Mouse (Mus musculus) retina, postnatal 1 day (tissue): ENCODE results near the gene Sntb2.
"Not testable (repeated sequence)": the region's sequence is repeated elsewhere in the genome, so short reads cannot be mapped to it uniquely, and the experiment has no call there.

Experiments used
- DNase-seq: peaks from one replicate; pipeline ENCODE4 v3.0.0-alpha.2; 2012

Sntb2 gene

GRCm38 (mm10) chr8:106973526-106973925 is 38.0 kb downstream of the Sntb2 start:
- DNase-seq = not testable (repeated sequence)

DNA sequence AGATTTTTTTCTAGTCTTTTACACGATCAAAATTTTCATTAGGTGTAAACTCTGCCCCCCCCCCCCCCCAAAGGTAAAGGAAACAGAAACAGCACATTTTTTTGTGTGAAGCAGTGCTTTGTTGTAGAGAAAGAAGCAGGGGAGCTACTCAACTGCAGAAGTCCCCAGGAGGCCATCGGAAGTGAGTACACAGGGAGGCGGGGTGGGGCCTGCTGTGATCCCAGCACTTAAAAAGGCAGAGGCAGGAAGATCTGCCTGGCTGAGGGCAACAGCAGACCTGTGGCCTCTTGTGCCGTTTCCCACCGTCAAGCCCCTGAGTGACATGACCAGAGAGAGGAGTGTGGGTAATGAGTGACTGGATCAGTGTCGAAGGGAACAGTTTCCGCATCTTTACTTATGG is 39.2 kb downstream of the Sntb2 start:
- no peak for DNase-seq

GRCm38 (mm10) chr8:106975764-106976163 is 40.2 kb downstream of the Sntb2 start:
- no peak for DNase-seq

DNA sequence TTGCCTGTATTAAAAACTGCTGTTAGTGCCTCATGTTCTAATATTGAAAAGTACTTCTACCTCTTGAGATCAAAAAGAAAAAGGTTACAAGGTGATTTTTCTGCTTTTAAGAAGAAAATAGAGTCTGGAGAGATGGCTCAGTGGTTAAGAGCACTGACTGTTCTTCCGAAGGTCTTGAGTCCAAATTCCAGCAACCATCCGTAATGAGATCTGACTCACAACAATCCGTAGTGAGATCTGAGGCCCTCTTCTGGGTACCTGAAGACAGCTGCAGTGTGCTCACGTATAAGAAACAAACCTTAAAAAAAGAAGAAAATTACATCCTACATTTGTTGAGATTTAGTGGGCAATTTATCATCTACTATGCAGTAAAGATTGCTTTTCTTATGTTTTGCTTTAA is 40.9 kb downstream of the Sntb2 start:
- DNase-seq = no peak

GRCm38 (mm10) chr8:106978755-106979251 is 43.3 kb downstream of the Sntb2 start:
- peak; percentile 20 for DNase-seq

DNA sequence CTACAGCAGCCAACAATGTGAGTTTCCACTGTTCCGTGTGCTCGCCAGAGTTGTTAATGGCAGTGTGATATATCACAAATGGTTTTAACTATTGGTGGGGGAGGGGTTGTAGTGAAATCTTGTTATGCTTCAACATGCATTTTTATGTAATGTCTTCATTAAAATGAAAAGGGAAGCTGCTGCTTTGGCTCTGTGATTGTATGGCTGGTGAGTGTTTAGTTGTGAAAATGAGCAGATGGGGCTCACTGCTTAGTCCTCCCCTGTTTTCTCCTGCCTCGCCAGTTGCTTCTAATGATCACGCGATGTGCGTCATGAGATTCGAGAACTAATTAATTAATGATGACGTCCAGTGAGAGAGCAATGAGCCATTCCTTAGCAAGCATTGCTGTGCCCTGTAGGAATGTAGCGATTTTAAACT is 49.9 kb downstream of the Sntb2 start:
- peak; percentile 60 for DNase-seq

DNA sequence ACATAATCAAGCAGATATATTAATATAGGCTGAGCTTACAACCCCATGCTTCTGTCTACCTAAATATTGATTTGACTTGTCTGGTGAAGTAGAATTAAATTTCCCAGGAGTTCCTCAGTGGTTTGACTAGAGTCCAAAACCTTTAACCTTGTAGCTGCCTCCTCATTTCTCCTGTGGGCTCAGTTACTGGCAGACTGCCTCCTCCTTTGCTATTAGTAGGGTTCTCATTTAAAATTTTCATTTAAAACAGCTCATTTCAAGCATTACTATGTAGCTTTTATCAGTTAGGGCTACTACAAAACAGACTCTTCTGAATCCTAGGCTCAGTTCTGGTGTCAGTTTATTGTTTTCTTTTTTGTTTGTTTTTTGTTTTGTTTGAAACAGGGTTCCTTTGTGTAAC is 50.4 kb downstream of the Sntb2 start:
- DNase-seq = no peak

GRCm38 (mm10) chr8:106987557-106987956 is 52.0 kb downstream of the Sntb2 start:
- no peak for DNase-seq

- DNase-seq = no peak
Observed at GRCm38 (mm10) chr8:106991393-106991792, 55.8 kb downstream of the Sntb2 start.

DNA sequence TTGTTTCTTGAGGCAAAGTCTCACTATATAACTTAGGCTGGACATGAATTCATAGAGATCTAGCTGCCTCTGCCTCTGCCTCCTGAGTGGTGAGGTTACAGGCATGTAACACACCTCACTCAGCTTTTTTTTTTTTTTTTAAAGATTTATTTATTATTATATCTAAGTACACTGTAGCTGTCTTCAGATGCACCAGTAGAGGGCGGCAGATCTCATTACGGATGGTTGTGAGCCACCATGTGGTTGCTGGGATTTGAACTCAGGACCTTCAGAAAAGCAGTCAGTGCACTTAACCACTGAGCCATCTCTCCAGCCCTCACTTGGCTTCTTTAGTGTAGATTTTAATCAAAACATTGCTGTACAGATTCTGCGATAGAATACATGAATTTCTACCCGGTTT is 60.8 kb downstream of the Sntb2 start:
- DNase-seq = not testable (repeated sequence)

- no peak for DNase-seq
Observed at GRCm38 (mm10) chr8:106997416-106997815, 61.9 kb downstream of the Sntb2 start.

DNA sequence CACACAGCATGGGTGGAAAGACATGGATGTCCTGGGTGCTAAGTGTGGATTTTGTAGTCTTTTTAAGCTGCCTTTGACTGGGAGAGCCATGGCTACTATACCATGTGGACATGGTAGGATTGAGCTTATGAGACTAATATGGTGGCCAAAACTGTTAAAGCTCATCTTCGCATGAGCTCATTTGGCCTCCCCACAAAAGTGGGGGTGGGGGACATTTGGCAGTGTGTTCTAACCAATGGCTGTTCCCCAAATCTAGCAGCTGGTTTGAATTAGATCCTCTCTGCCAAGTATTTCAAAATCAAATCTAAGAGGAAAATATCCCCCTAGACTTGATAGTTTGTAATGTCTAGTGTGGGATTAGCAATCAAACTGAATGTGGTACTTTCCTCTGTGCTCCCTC is 63.5 kb downstream of the Sntb2 start:
- no peak for DNase-seq

- peak; percentile 89 for DNase-seq
Observed at GRCm38 (mm10) chr8:107002532-107002931, 67.0 kb downstream of the Sntb2 start.

DNA sequence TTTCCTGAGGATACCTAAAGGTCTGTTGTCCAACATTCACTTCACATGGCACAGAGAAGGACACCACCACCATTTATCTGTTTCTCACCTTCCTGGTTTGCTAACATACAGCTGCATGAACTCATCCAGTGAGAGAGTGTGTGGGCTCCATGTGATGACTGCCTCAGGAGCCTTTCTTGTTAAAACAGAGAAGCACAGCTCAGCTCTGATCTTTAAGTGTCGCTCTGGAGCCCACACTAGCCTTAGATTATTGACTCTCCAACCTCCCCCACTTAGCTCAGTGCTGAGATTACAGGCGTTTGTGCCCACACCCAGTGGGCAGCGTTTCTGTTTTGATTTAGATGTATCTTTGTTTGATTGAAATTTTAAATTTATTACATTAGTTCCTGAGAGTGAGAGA is 72.2 kb downstream of the Sntb2 start:
- DNase-seq = no peak

GRCm38 (mm10) chr8:107012666-107013065 is 77.1 kb downstream of the Sntb2 start:
- no peak for DNase-seq

DNA sequence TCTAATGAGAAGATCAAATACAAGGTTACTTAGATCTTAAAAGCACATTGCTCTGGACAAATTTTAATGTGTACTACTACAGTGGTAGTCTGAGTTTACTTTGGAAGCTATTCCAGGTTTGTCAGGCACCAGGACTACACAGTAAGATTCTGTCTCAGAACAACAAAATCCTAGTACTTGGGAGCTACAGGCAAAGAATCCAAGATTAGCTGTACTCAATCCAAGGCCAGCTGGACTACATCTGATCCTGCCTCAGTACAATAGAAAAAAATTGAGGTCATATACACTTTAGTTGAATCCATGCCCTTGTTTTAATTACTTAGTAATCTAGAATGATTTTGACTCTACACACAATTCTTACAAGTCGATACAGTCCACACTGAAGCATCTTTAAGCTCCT is 79.4 kb downstream of the Sntb2 start:
- no peak for DNase-seq

GRCm38 (mm10) chr8:107023479-107023878 is 87.9 kb downstream of the Sntb2 start:
- DNase-seq = no peak

DNA sequence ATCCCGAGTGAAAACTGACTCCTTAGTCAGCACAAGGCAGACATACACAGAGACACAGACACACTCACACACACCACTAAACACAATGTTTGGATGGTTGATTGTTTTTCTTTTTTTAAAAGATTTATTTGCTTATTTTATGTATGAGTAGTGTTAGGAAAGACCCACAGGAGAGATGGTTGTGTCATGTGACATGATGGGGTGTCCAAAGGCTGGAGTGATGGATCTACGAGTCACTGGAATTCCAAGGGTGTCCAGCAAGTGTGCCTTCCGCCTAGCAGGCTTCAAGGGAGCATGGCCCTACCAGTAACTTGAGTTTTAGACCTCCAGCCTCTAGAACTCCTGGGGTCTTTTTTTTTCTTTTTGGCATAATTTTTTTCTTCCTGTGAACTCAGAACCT is 93.8 kb downstream of the Sntb2 start:
- DNase-seq = no peak

DNA sequence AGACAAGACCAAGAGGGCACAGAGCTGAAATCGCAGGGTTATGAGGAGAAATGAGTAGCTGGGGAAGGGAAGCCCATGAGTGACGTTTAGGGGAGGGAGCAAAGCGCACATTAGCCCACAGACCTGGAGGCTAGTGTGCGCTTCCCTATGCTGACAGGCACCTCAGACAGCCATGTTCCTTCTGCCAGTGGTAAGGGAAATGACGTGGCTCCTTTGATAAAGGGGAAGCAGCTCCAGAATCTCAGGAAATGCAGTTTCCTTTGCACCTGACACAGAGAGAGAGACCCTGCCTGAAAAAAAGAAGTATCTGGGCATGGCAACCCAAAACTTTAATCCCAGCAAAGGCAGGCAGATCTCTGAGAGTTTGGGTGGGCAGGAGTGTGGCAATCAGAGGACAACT is 94.5 kb downstream of the Sntb2 start:
- DNase-seq = no peak

- DNase-seq = peak; percentile 95
Observed at GRCm38 (mm10) chr8:107030650-107031576, 95.4 kb downstream of the Sntb2 start, which contains the start of gene Vps4a. Gene Vps4a (plus strand): TSS chr8:107031222.

- peak; percentile 38 for DNase-seq
Observed at GRCm38 (mm10) chr8:107031577-107032090, 96.1 kb downstream of the Sntb2 start.

GRCm38 (mm10) chr8:107033609-107034008 is 98.1 kb downstream of the Sntb2 start:
- DNase-seq = not testable (repeated sequence)

DNA sequence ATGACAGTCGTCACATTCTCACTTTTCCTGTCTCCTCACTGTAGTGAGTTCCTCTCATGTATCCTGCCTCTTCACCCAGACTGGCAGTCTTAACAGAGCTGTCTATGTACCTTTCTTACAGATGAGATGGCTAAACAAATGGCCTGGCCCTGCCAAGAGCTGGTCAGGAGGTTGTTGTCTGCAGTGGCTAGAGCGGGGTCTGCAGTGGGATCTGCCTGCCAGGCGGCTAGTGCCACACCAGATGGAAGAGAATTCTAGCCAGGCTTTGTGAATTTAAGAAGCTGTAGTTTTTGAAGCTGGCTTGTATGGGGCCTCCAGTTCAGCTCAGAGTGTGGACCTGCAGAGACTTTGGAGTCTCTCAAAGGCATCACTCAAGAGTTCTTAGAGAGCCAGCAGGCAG is 100.1 kb downstream of the Sntb2 start:
- no peak for DNase-seq

DNA sequence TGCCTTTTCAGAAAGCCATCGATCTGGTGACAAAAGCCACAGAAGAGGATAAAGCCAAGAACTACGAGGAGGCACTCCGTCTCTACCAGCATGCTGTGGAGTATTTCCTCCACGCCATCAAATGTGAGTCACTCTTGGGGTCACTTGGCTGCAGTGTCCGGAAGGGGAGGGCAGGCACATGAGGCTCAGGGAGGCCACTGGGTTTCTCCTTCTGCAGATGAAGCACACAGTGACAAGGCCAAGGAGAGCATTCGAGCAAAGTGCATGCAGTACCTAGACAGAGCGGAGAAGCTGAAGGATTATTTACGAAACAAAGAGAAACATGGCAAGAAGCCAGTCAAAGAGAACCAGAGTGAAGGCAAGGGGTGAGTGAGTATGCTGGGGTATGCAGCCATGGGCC is 101.1 kb downstream of the Sntb2 start:
- no peak for DNase-seq
